Mouse (Mus musculus) liver, embryonic 15.5 days (tissue): ENCODE measurements around the gene Ccdc151. TPM values are rescaled to one million over a fixed set of nuclear protein-coding genes. Genes with fewer than 3 reads are reported as not detected.

Source experiments
- ATAC-seq: fragments of 200-750 bp; cut with Nextera tagmentation; 2 replicates; pipeline ENCODE4 v1.8.0; 2017; ENCODE audit warnings: moderate number of reproducible peaks, mild to moderate bottlenecking, moderate library complexity; ENCODE audit not compliant: insufficient read depth
- H3K27ac ChIP-seq: fragments of 300-500 bp; sonication (generic); replicated peaks from 2 replicates; pipeline ENCODE4 v1.5.1; 2015; ENCODE audit warnings: mild to moderate bottlenecking, inconsistent platforms
- H3K27me3 ChIP-seq: fragments of 300-500 bp; sonication (generic); 2 replicates; pipeline ENCODE4 v1.6.1; 2015; ENCODE audit warnings: mild to moderate bottlenecking, inconsistent platforms
- H3K36me3 ChIP-seq: fragments of 300-500 bp; sonication (generic); replicated peaks from 2 replicates; pipeline ENCODE4 v1.6.1; 2015; ENCODE audit warnings: moderate library complexity, mild to moderate bottlenecking, inconsistent platforms
- H3K4me1 ChIP-seq: fragments of 300-500 bp; sonication (generic); replicated peaks from 2 replicates; pipeline ENCODE4 v1.6.1; 2015; ENCODE audit warnings: inconsistent platforms
- H3K4me2 ChIP-seq: fragments of 300-500 bp; sonication (generic); 2 replicates; pipeline ENCODE4 v1.6.1; 2015; ENCODE audit warnings: moderate library complexity, mild to moderate bottlenecking, inconsistent platforms
- H3K4me3 ChIP-seq: fragments of 300-500 bp; sonication (generic); replicated peaks from 2 replicates; pipeline ENCODE4 v1.5.1; 2015; ENCODE audit warnings: mild to moderate bottlenecking, inconsistent platforms
- H3K9ac ChIP-seq: fragments of 300-500 bp; sonication (generic); 2 replicates; pipeline ENCODE4 v1.6.1; 2015; ENCODE audit warnings: moderate library complexity, mild to moderate bottlenecking, inconsistent platforms
- H3K9me3 ChIP-seq: fragments of 300-500 bp; sonication (generic); replicated peaks from 2 replicates; pipeline ENCODE4 v1.6.1; 2016; ENCODE audit warnings: inconsistent platforms
- WGBS: fragments of 180-500 bp; shearing (Covaris S2); methylation state at CpG from one replicate; pipeline ENCODE4 v1.1.7; 2015; ENCODE audit warnings: mixed read lengths; ENCODE audit not compliant: insufficient replicate concordance; 5-methylcytosine and 5-hydroxymethylcytosine counted together
- polyA plus RNA-seq: library from polyadenylated mRNA; unstranded; fragments of >200 nt; fragmentation: Nextera tagmentation; extraction: Ambion mirVana; gene quantifications from 2 replicates; pipeline ENCODE4 v1.2.1, GENCODE M21; 2015

The Ccdc151 gene
- polyA plus RNA-seq, 1 experiment from 2014 or later, result not detected

DNA sequence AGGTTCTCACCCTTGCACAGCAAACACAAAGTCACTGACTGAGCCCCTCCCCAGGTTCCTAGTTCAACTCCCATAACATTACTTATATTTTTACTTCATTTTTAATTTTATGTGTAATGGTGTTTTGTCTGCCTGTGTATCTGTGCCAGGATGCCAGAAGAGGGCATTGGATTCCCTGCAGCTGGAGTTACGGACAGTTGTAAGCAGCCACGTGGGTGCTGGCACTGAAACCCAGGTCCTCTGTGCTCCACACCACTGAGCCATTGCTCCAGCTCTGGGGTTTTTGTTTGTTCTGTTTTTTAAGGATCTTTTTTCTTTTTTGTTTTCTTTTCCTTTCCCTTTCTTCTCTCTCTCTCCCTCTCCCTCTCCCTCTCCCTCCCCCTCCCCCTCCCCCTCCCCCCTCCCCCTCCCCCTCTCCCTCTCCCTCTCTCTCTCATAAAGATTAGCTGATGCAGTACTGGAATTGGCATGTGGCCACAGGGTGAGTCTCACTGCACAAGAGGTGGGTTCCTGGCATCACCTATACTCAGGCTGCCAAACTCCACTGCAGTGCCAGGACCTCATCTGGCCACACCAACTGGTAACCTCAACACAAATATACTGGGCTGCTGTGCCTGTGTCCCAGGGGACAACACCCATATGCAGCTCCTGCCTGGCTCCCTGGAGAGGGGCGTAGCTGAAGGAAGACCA is 6.1 kb downstream of the Ccdc151 start:
- Histone ChIP-seq H3K9me3 (no peaks in the 10 kb centered on the region; the same call in 1 of the 2 replicates), H3K4me2 (no peak overlapping the region), H3K27me3 (peaks cover 84% of the 10 kb centered on the region), H3K4me3 (no peak overlapping the region), H3K4me1 (no peaks in the 10 kb centered on the region), H3K36me3 (no peaks in the 10 kb centered on the region), H3K27ac (no peak overlapping the region), H3K9ac (no peak overlapping the region)
- 64% methylated on average over 3 of the region's 3 CpGs for WGBS
- no peak for ATAC-seq

DNA sequence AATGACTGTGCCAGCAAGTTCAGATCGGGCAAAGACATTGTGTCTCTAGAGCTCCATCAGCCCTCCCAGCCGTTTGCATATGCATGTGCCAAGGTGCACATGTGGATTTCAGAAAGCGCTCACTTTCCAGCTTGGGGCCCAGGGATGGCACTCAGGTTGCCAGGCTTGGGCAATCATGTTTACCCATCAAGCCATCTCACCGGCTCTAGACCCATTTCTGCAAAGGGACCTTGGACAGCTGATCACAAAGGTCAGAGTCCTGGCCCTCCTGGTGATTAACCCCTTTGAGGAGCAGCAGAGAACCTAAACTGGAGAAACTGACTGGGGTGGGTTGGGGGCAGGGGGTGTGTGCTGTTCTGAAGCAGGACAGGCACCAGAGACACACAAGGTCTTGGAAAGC is 10.2 kb downstream of the Ccdc151 start:
- Histone ChIP-seq H3K36me3 (no peaks in the 10 kb centered on the region), H3K9ac (no peak overlapping the region), H3K27me3 (peaks cover 87% of the 10 kb centered on the region), H3K27ac (no peak overlapping the region), H3K9me3 (no peaks in the 10 kb centered on the region; the same call in 1 of the 2 replicates), H3K4me1 (peaks cover 18% of the 10 kb centered on the region), H3K4me3 (no peak overlapping the region), H3K4me2 (no peak overlapping the region)
- ATAC-seq, result no peak
- WGBS, result 61% methylated on average over 4 of the region's 4 CpGs

DNA sequence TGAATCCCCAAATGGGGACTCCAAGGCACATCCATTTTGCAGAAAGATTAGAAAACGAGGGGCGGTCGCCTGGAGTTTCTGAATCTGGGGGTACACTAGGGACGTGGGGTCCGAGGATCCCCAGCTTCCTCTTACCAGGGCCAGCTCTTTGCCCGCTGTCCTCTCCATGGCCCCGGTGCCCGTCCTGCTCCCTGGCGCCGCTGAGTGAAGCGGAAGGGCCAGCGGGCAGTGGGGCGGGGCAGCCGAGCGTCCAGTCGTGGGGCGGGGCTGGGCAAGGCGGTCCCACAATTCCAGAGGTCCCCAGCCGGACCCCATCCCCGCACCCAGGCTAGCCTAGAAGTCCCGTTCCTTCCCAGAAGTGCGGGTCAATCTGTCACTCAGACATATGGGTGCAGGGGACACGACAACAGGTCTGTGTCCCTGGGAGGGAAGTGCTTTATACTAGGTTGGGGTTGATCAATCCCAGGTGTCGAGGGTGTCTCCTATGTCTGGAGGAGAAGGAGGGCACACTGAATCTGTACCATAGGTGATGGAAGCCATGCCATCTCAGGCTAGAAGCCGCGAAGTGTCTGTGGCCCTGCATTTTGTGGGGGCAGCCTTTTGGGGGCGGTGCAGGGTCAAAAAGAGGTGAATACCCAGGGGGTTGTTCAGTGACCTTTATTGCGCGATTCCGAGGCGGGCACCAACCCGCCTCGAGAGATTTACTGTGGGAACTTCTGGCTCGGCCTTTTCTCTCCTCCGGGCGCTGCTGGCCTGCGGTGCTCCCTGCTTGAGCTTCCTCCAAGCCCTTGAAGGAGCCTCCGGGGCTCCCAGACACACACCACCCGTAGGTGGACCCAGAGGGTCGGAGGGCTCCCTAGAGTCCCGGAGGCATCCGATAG is 13.0 kb downstream of the Ccdc151 start, which contains the start of gene Rgl3:
TSS of gene Rgl3 (minus strand) at position 217 of the 881 bp plus-strand sequence.
- Histone ChIP-seq H3K4me1 (peaks cover 18% of the 10 kb centered on the region), H3K9ac (no peak within 1 kb of the TSS), H3K4me3 (peak within 1 kb of the TSS; percentile 39), H3K27ac (no peak within 1 kb of the TSS), H3K4me2 (peak within 1 kb of the TSS; percentile 57), H3K27me3 (peaks cover 99% of the 10 kb centered on the region), H3K9me3 (no peaks in the 10 kb centered on the region), H3K36me3 (no peaks in the 10 kb centered on the region)
- WGBS, result 3% methylated on average over 42 of the region's 42 CpGs
- ATAC-seq, result no peak

DNA sequence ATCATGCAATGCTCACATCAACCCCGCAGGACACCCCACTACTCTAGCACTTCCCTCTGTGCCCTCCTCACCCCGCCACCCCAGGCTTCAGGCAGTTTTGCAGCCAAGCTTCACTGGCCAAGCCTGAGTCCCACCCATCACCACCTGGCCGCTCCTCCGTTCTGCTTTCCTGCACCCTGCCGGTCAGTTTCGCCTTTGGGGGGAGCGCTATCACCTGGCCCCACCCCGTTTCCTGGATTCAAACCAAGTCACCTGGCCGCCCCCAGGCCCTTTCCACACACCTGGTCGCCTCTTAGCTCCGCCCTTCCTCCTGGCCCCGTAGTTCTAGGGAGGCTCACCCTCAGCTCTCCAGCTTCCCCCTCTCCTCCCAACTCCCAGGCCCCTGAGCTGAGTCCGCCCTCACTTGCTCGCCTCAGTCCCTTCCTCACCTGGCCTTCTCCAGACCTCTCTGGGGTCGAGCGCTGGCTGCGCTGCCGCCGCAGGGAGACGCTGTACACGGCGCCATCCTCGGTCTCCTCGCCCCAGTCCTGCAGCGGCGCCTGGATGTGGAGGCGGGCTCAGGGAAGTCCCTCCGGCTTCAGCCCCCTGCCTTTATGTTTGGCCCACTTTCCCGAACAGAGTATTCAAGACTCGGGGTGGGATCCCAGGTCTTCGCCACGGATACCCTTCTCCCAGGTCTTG is 13.9 kb downstream of the Ccdc151 start:
- 3% methylated on average over 32 of the region's 32 CpGs for WGBS
- H3K27me3 ChIP-seq, result peaks cover 100% of the 10 kb centered on the region
- peak overlapping the region; percentile 39 for H3K4me3 ChIP-seq
- ATAC-seq, result no peak
- H3K9me3 ChIP-seq, result no peaks in the 10 kb centered on the region
- H3K27ac ChIP-seq, result no peak overlapping the region
- H3K4me1 ChIP-seq, result peaks cover 18% of the 10 kb centered on the region
- peak overlapping the region; percentile 57 for H3K4me2 ChIP-seq
- no peaks in the 10 kb centered on the region for H3K36me3 ChIP-seq
- H3K9ac ChIP-seq, result no peak overlapping the region

DNA sequence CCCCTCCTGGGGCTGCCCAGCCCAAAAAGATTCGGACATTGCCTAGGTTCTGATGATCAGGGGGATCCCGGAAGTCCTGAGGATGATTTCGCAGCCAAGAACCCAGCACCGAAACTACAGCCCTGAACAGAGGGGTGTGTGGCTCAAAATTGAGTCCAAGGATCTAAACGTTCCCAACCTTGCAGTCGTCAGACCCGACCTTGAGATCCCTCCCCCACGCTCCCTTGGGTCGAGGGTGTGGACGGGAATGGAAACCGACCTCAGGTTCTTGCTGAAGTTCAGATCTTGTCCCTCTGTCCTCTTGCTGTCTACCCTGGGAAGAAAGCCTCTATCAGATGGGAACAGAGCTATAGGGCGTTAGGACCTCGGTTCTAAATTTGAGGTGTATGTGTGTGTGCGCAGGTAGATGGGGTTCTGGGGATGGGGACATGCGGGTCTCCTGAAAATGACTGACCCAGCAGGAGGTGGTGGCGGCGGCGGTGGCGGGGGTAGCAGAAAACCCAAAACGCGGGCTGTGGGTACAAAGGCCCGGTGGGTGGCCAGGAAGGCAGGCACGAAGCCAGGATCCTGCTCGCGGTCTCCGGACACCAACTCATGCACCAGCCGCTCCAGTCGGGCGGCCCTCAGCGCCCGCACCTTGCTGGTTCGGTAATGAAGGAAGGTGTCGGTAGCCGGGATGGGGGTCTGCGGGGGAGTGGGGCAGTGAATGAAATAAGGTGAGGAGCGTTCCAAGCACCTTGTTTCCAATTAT is 14.7 kb downstream of the Ccdc151 start:
- no peak overlapping the region for H3K4me2 ChIP-seq
- no peaks in the 10 kb centered on the region for H3K9me3 ChIP-seq
- no peak for ATAC-seq
- no peak overlapping the region for H3K9ac ChIP-seq
- H3K27ac ChIP-seq, result no peak overlapping the region
- WGBS, result 7% methylated on average over 36 of the region's 36 CpGs
- peaks cover 100% of the 10 kb centered on the region for H3K27me3 ChIP-seq
- no peaks in the 10 kb centered on the region for H3K36me3 ChIP-seq
- peaks cover 18% of the 10 kb centered on the region for H3K4me1 ChIP-seq
- H3K4me3 ChIP-seq, result no peak overlapping the region

- Histone ChIP-seq H3K36me3 (no peaks in the 10 kb centered on the region), H3K27me3 (peaks cover 98% of the 10 kb centered on the region), H3K4me1 (peaks cover 7% of the 10 kb centered on the region), H3K27ac (no peak overlapping the region), H3K4me3 (no peak overlapping the region), H3K9me3 (no peaks in the 10 kb centered on the region), H3K4me2 (no peak overlapping the region), H3K9ac (no peak overlapping the region)
- no peak for ATAC-seq
- WGBS, result 32% methylated on average over 3 of the region's 3 CpGs
Observed at GRCm38 (mm10) chr9:21983911-21984310, 18.5 kb downstream of the Ccdc151 start.

- Histone ChIP-seq H3K4me2 (no peak overlapping the region), H3K9ac (no peak overlapping the region), H3K27me3 (peaks cover 63% of the 10 kb centered on the region), H3K9me3 (no peaks in the 10 kb centered on the region), H3K4me1 (peaks cover 4% of the 10 kb centered on the region; the same call in 1 of the 2 replicates), H3K4me3 (no peak overlapping the region), H3K36me3 (no peaks in the 10 kb centered on the region), H3K27ac (no peak overlapping the region)
- WGBS, result 76% methylated on average over 4 of the region's 4 CpGs
- ATAC-seq, result no peak
Observed at GRCm38 (mm10) chr9:21978398-21979128, 23.9 kb downstream of the Ccdc151 start.

- 10% methylated on average over 2 of the region's 2 CpGs for WGBS
- no peak for ATAC-seq
Observed at GRCm38 (mm10) chr9:21977972-21978371, 24.5 kb downstream of the Ccdc151 start.

GRCm38 (mm10) chr9:21977331-21977730 is 25.1 kb downstream of the Ccdc151 start:
- WGBS, result 72% methylated on average over 5 of the region's 5 CpGs
- Histone ChIP-seq H3K4me2 (no peak overlapping the region), H3K4me1 (peaks cover 4% of the 10 kb centered on the region; the same call in 1 of the 2 replicates), H3K27ac (no peak overlapping the region), H3K9ac (no peak overlapping the region), H3K9me3 (no peaks in the 10 kb centered on the region), H3K4me3 (no peak overlapping the region), H3K27me3 (peaks cover 52% of the 10 kb centered on the region), H3K36me3 (no peaks in the 10 kb centered on the region)
- no peak for ATAC-seq

More at GRCm38 (mm10) chr9:21977972-21978371, 24.5 kb downstream of the Ccdc151 start:
- no peaks in the 10 kb centered on the region for H3K36me3 ChIP-seq
- no peak overlapping the region for H3K4me3 ChIP-seq
- H3K9me3 ChIP-seq, result no peaks in the 10 kb centered on the region
- peaks cover 57% of the 10 kb centered on the region for H3K27me3 ChIP-seq
- no peak overlapping the region for H3K27ac ChIP-seq
- peaks cover 4% of the 10 kb centered on the region; the same call in 1 of the 2 replicates for H3K4me1 ChIP-seq
- no peak overlapping the region for H3K4me2 ChIP-seq
- H3K9ac ChIP-seq, result no peak overlapping the region

DNA sequence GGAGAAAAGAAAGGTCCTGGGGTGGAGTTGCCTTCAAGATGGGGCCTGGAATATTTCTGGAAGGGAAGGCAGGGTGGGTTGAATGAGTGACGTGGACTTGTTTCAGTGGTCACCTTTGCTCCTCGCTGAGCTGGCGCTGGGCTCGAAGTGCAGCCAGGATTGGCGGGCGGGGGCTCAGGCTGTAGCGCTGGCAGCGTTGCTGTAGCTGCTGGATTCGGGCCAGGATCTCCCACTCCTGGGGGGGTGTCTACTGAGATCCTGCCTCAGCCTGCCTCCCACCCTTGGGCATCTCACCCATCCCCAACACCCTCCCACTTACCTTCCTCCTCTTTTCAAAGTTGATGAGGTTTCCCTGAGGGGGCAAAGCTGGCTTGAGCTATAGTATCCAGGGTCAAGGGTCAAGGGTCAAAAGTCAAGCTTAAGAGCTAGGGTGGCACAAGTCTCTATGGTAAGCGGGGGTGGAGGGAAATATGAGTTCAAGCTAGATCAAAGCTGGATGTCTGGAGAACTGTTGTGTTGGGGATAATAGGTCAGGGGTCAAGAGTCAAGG is 25.7 kb downstream of the Ccdc151 start:
- no peak overlapping the region for H3K9ac ChIP-seq
- H3K4me1 ChIP-seq, result peaks cover 4% of the 10 kb centered on the region; the same call in 1 of the 2 replicates
- H3K27me3 ChIP-seq, result peaks cover 50% of the 10 kb centered on the region
- H3K9me3 ChIP-seq, result no peaks in the 10 kb centered on the region
- no peak overlapping the region for H3K27ac ChIP-seq
- no peaks in the 10 kb centered on the region for H3K36me3 ChIP-seq
- ATAC-seq, result no peak
- H3K4me3 ChIP-seq, result no peak overlapping the region
- no peak overlapping the region for H3K4me2 ChIP-seq
- 74% methylated on average over 10 of the region's 10 CpGs for WGBS
